Mouse (Mus musculus) bone marrow macrophage, adult 2 months (primary cell): ENCODE results near the gene Asic2.

ENCODE experiments used
- CTCF ChIP-seq: IDR thresholded peaks from 2 replicates; pipeline ENCODE4 v1.5.1; 2012; ENCODE audit warnings: low read depth, mild to moderate bottlenecking, low read length, moderate library complexity
- POLR2A ChIP-seq: IDR thresholded peaks from 2 replicates; pipeline ENCODE4 v1.6.1; 2012; ENCODE audit warnings: mild to moderate bottlenecking, low read depth, low read length, borderline replicate concordance

DNA sequence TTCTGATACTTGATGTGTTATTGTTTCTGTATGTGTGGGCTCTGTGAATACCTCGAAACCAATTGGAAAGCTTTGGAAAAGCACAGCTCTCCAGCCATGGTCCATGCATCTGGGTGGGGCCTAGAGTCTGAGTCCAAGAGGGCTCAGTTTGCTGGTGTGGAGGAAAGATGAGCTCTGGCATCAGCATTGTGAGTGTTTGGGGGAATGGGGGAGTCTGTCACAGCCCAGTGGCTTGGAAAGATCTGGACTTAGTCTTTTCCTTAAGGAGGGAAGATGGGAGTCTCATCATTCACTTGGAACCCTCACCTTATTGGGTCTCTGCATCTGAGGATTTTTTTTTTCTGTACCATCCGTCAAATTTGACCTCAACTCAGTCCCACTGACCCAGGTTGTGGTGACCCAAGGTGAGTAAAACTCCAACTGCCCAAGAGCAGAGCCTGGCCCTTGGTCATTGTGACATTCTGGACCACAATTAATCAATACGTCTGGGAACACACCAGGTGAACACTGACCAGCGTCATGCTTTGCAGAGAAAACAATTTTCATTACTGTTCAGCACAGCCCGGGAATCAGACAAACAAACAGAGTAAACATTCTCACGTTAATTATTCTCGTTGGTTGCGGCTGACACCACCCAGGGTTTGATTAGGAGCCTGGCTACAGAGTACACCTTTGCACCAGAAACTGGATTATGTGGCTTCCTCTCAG lies 594.1 kb downstream of the Asic2 start:
- TF ChIP-seq POLR2A: no peak
- TF ChIP-seq CTCF: no peak
